Mouse (Mus musculus): Measurements from ENCODE around the gene Mpc1.
"Not testable (repeated sequence)": the region's sequence is repeated elsewhere in the genome, so short reads cannot be mapped to it uniquely, and the experiment has no call there.

The Mpc1 gene

GRCm38 (mm10) chr17:8328511-8329174 lies 45.9 kb downstream of the Mpc1 start:
- DNase-seq (ENCODE audit: low read depth, low spot score): peak; percentile 39

- DNase-seq (ENCODE audit: low read depth, low spot score): no peak
Measured at GRCm38 (mm10) chr17:8330602-8331001, 47.9 kb downstream of the Mpc1 start.

GRCm38 (mm10) chr17:8337159-8337558 lies 54.5 kb downstream of the Mpc1 start, which contains the start of gene Prr18:
TSS of gene Prr18 (plus strand) at chr17:8337459.
- not testable (repeated sequence) for DNase-seq (ENCODE audit: low read depth, low spot score)

- no peak for DNase-seq (ENCODE audit: low read depth, low spot score)
Measured at GRCm38 (mm10) chr17:8339666-8340374, 57.1 kb downstream of the Mpc1 start.

GRCm38 (mm10) chr17:8340407-8341359 lies 58.0 kb downstream of the Mpc1 start:
- peak; percentile 38 for DNase-seq (ENCODE audit: low read depth, low spot score)

GRCm38 (mm10) chr17:8341360-8341963 lies 58.8 kb downstream of the Mpc1 start:
- no peak for DNase-seq (ENCODE audit: low read depth, low spot score)

- DNase-seq (ENCODE audit: low read depth, low spot score): no peak
Measured at GRCm38 (mm10) chr17:8342706-8343105, 60.0 kb downstream of the Mpc1 start.

GRCm38 (mm10) chr17:8343416-8343815 lies 60.7 kb downstream of the Mpc1 start:
- no peak for DNase-seq (ENCODE audit: low read depth, low spot score)

Data from WW6 (cell line).